Mouse (Mus musculus) thymus, adult 2 months (tissue): Measurements from ENCODE around the gene Ubqlnl.

ENCODE experiments used
- CTCF ChIP-seq: fragments of 200-500 bp; IDR thresholded peaks from 2 replicates; pipeline ENCODE4 v1.5.1; 2012; ENCODE audit warnings: mild to moderate bottlenecking, control low read depth, low read length, moderate library complexity, borderline replicate concordance; ENCODE audit not compliant: control insufficient read depth, poor library complexity, insufficient read depth; ENCODE audit errors: extremely low read depth
- POLR2A ChIP-seq: fragments of 200-500 bp; IDR thresholded peaks from 2 replicates; pipeline ENCODE4 v1.6.1; 2012; ENCODE audit warnings: mild to moderate bottlenecking, low read length, control low read depth, moderate library complexity; ENCODE audit not compliant: control insufficient read depth, poor library complexity, insufficient read depth; ENCODE audit errors: extremely low read depth

- TF ChIP-seq POLR2A (no peak), CTCF (no peak)
These were observed 7.2 kb downstream of the Ubqlnl start, which contains the start of gene Ubqln3 for GRCm38 (mm10) chr7:104143179-104143578.
